ENCODE assay signal across 12 mouse cellular contexts in genomic region chr2:107150373-107150772, GRCm38 (mm10).
"Had no signal": no experiment of that assay in that cellular context is flagged by ENCODE, and none has a peak within 500 bp of the region (broad histone marks: within the 10 kb centered on the region; RNA-seq: fewer than 3 reads in every experiment).

No protein-coding gene starts in this region.

- DNase-seq: kidney, adult 18-20 months; kidney, adult 9 months; kidney, postnatal 14 days; kidney, postnatal 4 days; liver, embryonic 13.5 days; lung, adult 2 months; lung, postnatal 14 days; lung, postnatal 4 days; midbrain, embryonic 14.5 days; thymus, adult 2 months; thymus, postnatal 14 days; thymus, postnatal 4 days had no signal
